Mouse (Mus musculus) liver, embryonic 15.5 days (tissue): ENCODE data around the gene Ankrd55. TPM values are rescaled to one million over a fixed set of nuclear protein-coding genes. Genes with fewer than 3 reads are reported as not detected.
"Not testable (repeated sequence)": the region's sequence is repeated elsewhere in the genome, so short reads cannot be mapped to it uniquely, and the experiment has no call there.

Experiments
- ATAC-seq: fragments of 200-750 bp; cut with Nextera tagmentation; 2 replicates; pipeline ENCODE4 v1.8.0; 2017; ENCODE audit warnings: moderate number of reproducible peaks, mild to moderate bottlenecking, moderate library complexity; ENCODE audit not compliant: insufficient read depth
- H3K27ac ChIP-seq: fragments of 300-500 bp; sonication (generic); replicated peaks from 2 replicates; pipeline ENCODE4 v1.5.1; 2015; ENCODE audit warnings: mild to moderate bottlenecking, inconsistent platforms
- H3K27me3 ChIP-seq: fragments of 300-500 bp; sonication (generic); 2 replicates; pipeline ENCODE4 v1.6.1; 2015; ENCODE audit warnings: mild to moderate bottlenecking, inconsistent platforms
- H3K36me3 ChIP-seq: fragments of 300-500 bp; sonication (generic); replicated peaks from 2 replicates; pipeline ENCODE4 v1.6.1; 2015; ENCODE audit warnings: moderate library complexity, mild to moderate bottlenecking, inconsistent platforms
- H3K4me1 ChIP-seq: fragments of 300-500 bp; sonication (generic); replicated peaks from 2 replicates; pipeline ENCODE4 v1.6.1; 2015; ENCODE audit warnings: inconsistent platforms
- H3K4me2 ChIP-seq: fragments of 300-500 bp; sonication (generic); 2 replicates; pipeline ENCODE4 v1.6.1; 2015; ENCODE audit warnings: moderate library complexity, mild to moderate bottlenecking, inconsistent platforms
- H3K4me3 ChIP-seq: fragments of 300-500 bp; sonication (generic); replicated peaks from 2 replicates; pipeline ENCODE4 v1.5.1; 2015; ENCODE audit warnings: mild to moderate bottlenecking, inconsistent platforms
- H3K9ac ChIP-seq: fragments of 300-500 bp; sonication (generic); 2 replicates; pipeline ENCODE4 v1.6.1; 2015; ENCODE audit warnings: moderate library complexity, mild to moderate bottlenecking, inconsistent platforms
- H3K9me3 ChIP-seq: fragments of 300-500 bp; sonication (generic); replicated peaks from 2 replicates; pipeline ENCODE4 v1.6.1; 2016; ENCODE audit warnings: inconsistent platforms
- WGBS: fragments of 180-500 bp; shearing (Covaris S2); methylation state at CpG from one replicate; pipeline ENCODE4 v1.1.7; 2015; ENCODE audit warnings: mixed read lengths; ENCODE audit not compliant: insufficient replicate concordance; 5-methylcytosine and 5-hydroxymethylcytosine counted together
- polyA plus RNA-seq: library from polyadenylated mRNA; unstranded; fragments of >200 nt; fragmentation: Nextera tagmentation; extraction: Ambion mirVana; gene quantifications from 2 replicates; pipeline ENCODE4 v1.2.1, GENCODE M21; 2015

The Ankrd55 gene
- polyA plus RNA-seq, 1 experiment from 2014 or later: 0.08 TPM

GRCm38 (mm10) chr13:112427136-112427470 is 138.9 kb downstream of the Ankrd55 start:
- not testable (repeated sequence) for H3K9ac ChIP-seq, H3K4me2 ChIP-seq, H3K27me3 ChIP-seq, ATAC-seq, H3K27ac ChIP-seq, H3K9me3 ChIP-seq, H3K4me1 ChIP-seq, H3K4me3 ChIP-seq, H3K36me3 ChIP-seq
- WGBS: 57% methylated on average over 4 of the region's 4 CpGs

GRCm38 (mm10) chr13:112427521-112427920 is 139.3 kb downstream of the Ankrd55 start:
- Histone ChIP-seq H3K9ac (no peak overlapping the region), H3K4me3 (no peak overlapping the region), H3K27me3 (no peaks in the 10 kb centered on the region), H3K9me3 (no peaks in the 10 kb centered on the region), H3K4me1 (peaks cover 6% of the 10 kb centered on the region; the same call in 1 of the 2 replicates), H3K4me2 (no peak overlapping the region), H3K27ac (no peak overlapping the region), H3K36me3 (no peaks in the 10 kb centered on the region)
- ATAC-seq: no peak
- 65% methylated on average over 15 of the region's 15 CpGs for WGBS

GRCm38 (mm10) chr13:112433271-112433670 is 145.0 kb downstream of the Ankrd55 start:
- peaks cover 8% of the 10 kb centered on the region; the same call in 1 of the 2 replicates for H3K27me3 ChIP-seq
- no peaks in the 10 kb centered on the region for H3K4me1 ChIP-seq
- no peaks in the 10 kb centered on the region for H3K9me3 ChIP-seq
- no peak overlapping the region for H3K27ac ChIP-seq
- no peak overlapping the region for H3K4me2 ChIP-seq
- no peaks in the 10 kb centered on the region for H3K36me3 ChIP-seq
- no peak overlapping the region for H3K9ac ChIP-seq
- no peak overlapping the region for H3K4me3 ChIP-seq
- WGBS: 16% methylated on average over 5 of the region's 5 CpGs
- no peak for ATAC-seq

Other genes with a start within 250 kb of the Ankrd55 start
- gene Il6st, start 175.6 kb downstream of the Ankrd55 start, polyA plus RNA-seq: 4.8 and 5.6 TPM in 2 replicates